Mouse (Mus musculus) B cell, adult 2 months (primary cell): ENCODE results near the gene Sec23ip.

Experiments used
- DNase-seq, 2 experiments: peaks; one replicate each; pipeline ENCODE4 v3.0.0; 2022

Gene Sec23ip

GRCm38 (mm10) chr7:128781846-128782245, 37.1 kb downstream of the Sec23ip start:
- DNase-seq, result no peak

- no peak for DNase-seq
These were observed 45.3 kb downstream of the Sec23ip start for GRCm38 (mm10) chr7:128790045-128790444.

- DNase-seq, result no peak
These were observed 48.7 kb downstream of the Sec23ip start for GRCm38 (mm10) chr7:128793464-128793863.

- DNase-seq, result no peak
These were observed 80.3 kb downstream of the Sec23ip start for GRCm38 (mm10) chr7:128824986-128825563.

- DNase-seq, result no peak
These were observed 87.8 kb downstream of the Sec23ip start for GRCm38 (mm10) chr7:128832455-128833081.

GRCm38 (mm10) chr7:128833196-128833595, 88.5 kb downstream of the Sec23ip start:
- DNase-seq, result no peak
